Mouse (Mus musculus) liver, embryonic 11.5 days (tissue): ENCODE data around the gene Tmem107. TPM values are rescaled to one million over a fixed set of nuclear protein-coding genes. Genes with fewer than 3 reads are reported as not detected.
A peak's percentile ranks its signal among the peaks of the same experiment; 100 is the strongest.

ENCODE experiments used
- ATAC-seq: fragments of 200-750 bp; cut with Nextera tagmentation; replicated peaks from 2 replicates; pipeline ENCODE4 v1.8.0; 2017; ENCODE audit warnings: moderate number of reproducible peaks, mild to moderate bottlenecking, moderate TSS enrichment, moderate library complexity; ENCODE audit not compliant: low FRiP score
- DNase-seq: peaks from one replicate; pipeline ENCODE4 v3.0.0-alpha.2; 2017; ENCODE audit warnings: low spot score
- H3K27ac ChIP-seq: fragments of 300-500 bp; sonication (generic); 2 replicates; pipeline ENCODE4 v1.5.1; 2014; ENCODE audit warnings: mild to moderate bottlenecking, low read depth, low read length, control low read depth
- H3K27me3 ChIP-seq: fragments of 300-500 bp; sonication (generic); replicated peaks from 2 replicates; pipeline ENCODE4 v1.6.1; 2014; ENCODE audit warnings: low read length, mixed read lengths; ENCODE audit not compliant: control insufficient read depth, insufficient read depth
- H3K36me3 ChIP-seq: fragments of 300-500 bp; sonication (generic); 2 replicates; pipeline ENCODE4 v1.6.1; 2014; ENCODE audit warnings: mild to moderate bottlenecking, low read length, moderate library complexity, mixed read lengths; ENCODE audit not compliant: control insufficient read depth, insufficient read depth
- H3K4me1 ChIP-seq: fragments of 300-500 bp; sonication (generic); replicated peaks from 2 replicates; pipeline ENCODE4 v1.6.1; 2014; ENCODE audit warnings: low read length, mixed read lengths; ENCODE audit not compliant: control insufficient read depth, insufficient read depth
- H3K4me2 ChIP-seq: fragments of 300-500 bp; sonication (generic); 2 replicates; pipeline ENCODE4 v1.6.1; 2014; ENCODE audit warnings: mild to moderate bottlenecking, control low read depth, moderate library complexity
- H3K4me3 ChIP-seq: fragments of 300-500 bp; sonication (generic); 2 replicates; pipeline ENCODE4 v1.5.1; 2014; ENCODE audit warnings: low read depth, low read length, control low read depth
- H3K9ac ChIP-seq: fragments of 300-500 bp; sonication (generic); 2 replicates; pipeline ENCODE4 v1.6.1; 2014; ENCODE audit warnings: low read depth, low read length, control low read depth
- H3K9me3 ChIP-seq: fragments of 300-500 bp; sonication (generic); 2 replicates; pipeline ENCODE4 v1.6.1; 2016; ENCODE audit warnings: low read length, inconsistent platforms, mixed read lengths; ENCODE audit not compliant: control insufficient read depth
- WGBS: fragments of 180-500 bp; shearing (Covaris S2); extraction: QIAGEN DNeasy Blood & Tissue Kit; methylation state at CpG from one replicate; pipeline ENCODE4 v1.1.7; 2014; 5-methylcytosine and 5-hydroxymethylcytosine counted together
- polyA plus RNA-seq: library from polyadenylated mRNA; unstranded; fragments of >200 nt; fragmentation: Nextera tagmentation; extraction: Ambion mirVana; gene quantifications from 2 replicates; pipeline ENCODE4 v1.2.1, GENCODE M21; 2014

Tmem107 gene
- polyA plus RNA-seq, 1 experiment from 2014 or later = 43.5 TPM

DNA sequence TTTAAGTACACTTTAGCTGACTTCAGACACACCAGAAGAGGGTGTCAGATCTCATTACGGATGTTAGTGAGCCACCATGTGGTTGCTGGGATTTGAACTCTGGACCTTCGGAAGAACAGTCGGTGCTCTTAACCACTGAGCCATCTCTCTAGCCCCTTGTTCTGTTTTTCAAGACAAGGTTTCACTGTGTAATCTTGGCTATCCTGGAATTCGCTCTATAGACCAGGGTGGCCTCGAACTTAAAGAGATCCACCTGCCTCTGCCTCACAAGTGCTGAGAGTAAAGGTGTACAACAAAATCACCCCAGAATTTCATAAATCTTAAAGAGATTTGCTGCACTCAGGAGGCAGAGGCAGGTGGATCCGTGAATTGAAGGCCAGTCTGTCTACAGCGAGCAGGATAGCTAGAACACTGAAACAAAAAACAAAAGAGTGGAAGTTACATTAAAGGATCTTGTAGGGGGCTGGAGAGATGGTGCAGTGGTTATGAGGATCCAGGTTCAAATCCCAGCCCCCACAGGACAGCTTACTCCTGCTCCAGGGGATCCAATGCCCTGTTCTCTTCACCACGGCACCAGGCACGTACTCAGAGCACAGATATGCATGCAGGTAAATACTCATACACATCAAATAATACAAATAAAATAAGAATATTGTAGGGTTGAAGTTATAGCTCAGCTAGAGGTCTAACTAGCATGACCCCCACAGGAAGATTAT lies 5.3 kb downstream of the Tmem107 start:
- no peak for DNase-seq
- ATAC-seq = no peak
- WGBS = 39% methylated on average over 8 of the region's 9 CpGs

DNA sequence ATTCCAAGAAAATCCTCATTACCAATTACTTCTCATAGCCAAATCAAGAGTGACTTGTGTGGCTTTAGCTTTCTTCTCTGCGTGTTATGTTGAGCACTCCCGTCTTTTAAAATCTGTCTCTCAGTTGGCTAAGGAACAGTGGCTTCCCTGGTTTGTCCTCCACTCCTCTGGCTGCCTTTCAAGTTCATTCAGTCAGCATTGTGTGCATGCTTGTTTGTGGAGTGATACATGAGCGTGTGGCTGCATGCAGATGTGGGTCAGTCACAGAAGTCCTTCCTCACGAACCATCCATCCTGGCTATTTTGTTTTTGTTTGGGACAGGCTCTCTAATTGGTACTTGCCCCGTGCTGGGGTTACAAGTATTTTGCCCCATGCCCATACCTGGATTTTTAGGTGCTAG lies 6.0 kb downstream of the Tmem107 start:
- no peaks in the 10 kb centered on the region for H3K27me3 ChIP-seq
- 81% methylated on average over 5 of the region's 5 CpGs for WGBS
- H3K9me3 ChIP-seq = no peaks in the 10 kb centered on the region
- H3K4me1 ChIP-seq = peaks cover 16% of the 10 kb centered on the region
- H3K4me2 ChIP-seq = no peak overlapping the region
- H3K36me3 ChIP-seq = no peaks in the 10 kb centered on the region
- H3K27ac ChIP-seq = no peak overlapping the region
- no peak overlapping the region for H3K9ac ChIP-seq
- ATAC-seq = no peak
- no peak overlapping the region for H3K4me3 ChIP-seq
- DNase-seq = no peak

More for the DNA sequence above, 5.3 kb downstream of the Tmem107 start:
- Histone ChIP-seq H3K27ac (no peak overlapping the region), H3K9ac (no peak overlapping the region), H3K36me3 (no peaks in the 10 kb centered on the region), H3K27me3 (no peaks in the 10 kb centered on the region), H3K4me3 (no peak overlapping the region), H3K4me1 (peaks cover 22% of the 10 kb centered on the region), H3K4me2 (peak overlapping the region; percentile 21; the same call in 1 of the 2 replicates), H3K9me3 (no peaks in the 10 kb centered on the region)

DNA sequence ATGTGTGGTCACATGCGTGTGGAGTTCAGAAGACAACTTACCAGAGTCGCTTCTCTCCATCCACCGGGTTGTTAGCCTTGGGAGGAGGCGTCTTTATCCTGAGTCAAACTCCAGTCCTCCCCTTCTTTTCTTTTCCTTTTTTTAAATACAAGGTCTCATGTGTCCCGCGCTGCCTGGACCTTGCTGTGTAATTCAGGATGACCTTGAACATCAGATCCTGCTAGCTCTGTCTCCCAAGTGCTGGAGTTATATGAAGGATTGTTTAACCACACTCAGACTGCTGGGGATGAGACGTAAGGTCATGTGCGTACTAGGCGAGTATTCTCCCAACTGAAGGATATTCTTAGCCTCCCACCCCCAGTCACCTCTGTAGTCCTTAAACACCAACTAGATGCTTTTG lies 6.7 kb downstream of the Tmem107 start:
- no peak for ATAC-seq
- H3K4me3 ChIP-seq = no peak overlapping the region
- H3K27ac ChIP-seq = no peak overlapping the region
- DNase-seq = no peak
- no peak overlapping the region for H3K9ac ChIP-seq
- no peaks in the 10 kb centered on the region for H3K36me3 ChIP-seq
- no peak overlapping the region for H3K4me2 ChIP-seq
- no peaks in the 10 kb centered on the region for H3K27me3 ChIP-seq
- 80% methylated on average over 9 of the region's 9 CpGs for WGBS
- H3K9me3 ChIP-seq = no peaks in the 10 kb centered on the region
- peaks cover 12% of the 10 kb centered on the region for H3K4me1 ChIP-seq

DNA sequence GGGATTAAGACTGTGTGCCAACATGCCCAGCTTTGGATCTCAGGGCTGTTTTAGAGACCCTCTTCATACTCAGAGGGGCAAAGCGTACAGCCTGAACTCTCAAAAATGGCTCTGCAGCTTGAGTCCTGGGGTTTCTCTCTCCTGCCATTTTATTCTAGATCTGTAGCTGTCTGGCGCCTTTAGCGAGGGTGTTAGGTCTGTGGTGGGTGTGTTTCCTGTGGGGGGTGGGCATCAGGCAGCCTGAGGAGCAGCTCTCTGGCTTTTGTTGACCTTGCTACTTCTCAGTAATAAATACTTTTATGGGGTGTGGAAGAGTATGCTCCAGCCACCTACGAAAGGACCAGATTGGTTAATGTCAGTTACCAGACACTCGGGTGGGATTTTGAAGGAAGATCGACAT lies 7.4 kb downstream of the Tmem107 start:
- Histone ChIP-seq H3K9ac (no peak overlapping the region), H3K4me2 (no peak overlapping the region), H3K36me3 (no peaks in the 10 kb centered on the region), H3K4me3 (0 out of 2 replicates have a peak overlapping the region, but pooled peaks have one; percentile 5), H3K4me1 (peaks cover 7% of the 10 kb centered on the region), H3K9me3 (no peaks in the 10 kb centered on the region), H3K27ac (no peak overlapping the region), H3K27me3 (no peaks in the 10 kb centered on the region)
- DNase-seq (no peak), ATAC-seq (no peak)
- 72% methylated on average over 6 of the region's 6 CpGs for WGBS

DNA sequence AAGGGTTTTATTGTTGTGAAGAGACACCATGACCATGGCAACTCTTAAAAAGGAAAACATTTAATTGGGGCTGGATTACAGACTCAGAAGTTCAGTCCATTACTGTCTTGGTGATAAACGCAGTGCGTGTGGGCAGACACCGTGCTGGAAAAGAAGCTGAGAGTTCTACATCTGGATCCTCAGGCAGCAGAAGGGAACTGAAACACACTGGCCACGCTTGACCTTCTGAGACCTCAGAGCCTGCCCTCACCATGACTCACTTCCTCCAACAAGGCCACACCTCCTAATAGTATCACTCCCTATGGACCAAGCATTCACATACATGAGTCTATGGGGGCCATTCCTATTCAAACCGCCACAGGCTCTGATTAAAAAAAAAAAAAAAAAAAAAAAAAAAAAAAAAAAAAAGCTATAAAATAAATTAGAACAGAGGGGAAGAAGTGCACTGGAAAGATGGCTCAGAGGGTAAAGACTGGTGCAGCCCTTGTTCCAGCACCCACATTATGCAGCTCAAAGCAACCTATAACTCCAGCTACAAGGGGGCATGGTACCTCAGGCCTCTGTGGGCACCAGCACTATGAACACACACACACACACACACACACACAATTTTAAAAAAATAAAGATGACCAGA lies 8.3 kb downstream of the Tmem107 start:
- H3K4me2 ChIP-seq = no peak overlapping the region
- no peaks in the 10 kb centered on the region for H3K27me3 ChIP-seq
- no peaks in the 10 kb centered on the region for H3K9me3 ChIP-seq
- ATAC-seq (no peak), DNase-seq (no peak)
- peaks cover 6% of the 10 kb centered on the region for H3K4me1 ChIP-seq
- no peak overlapping the region for H3K27ac ChIP-seq
- H3K36me3 ChIP-seq = no peaks in the 10 kb centered on the region
- no peak overlapping the region for H3K4me3 ChIP-seq
- WGBS = 67% methylated on average over 5 of the region's 5 CpGs
- no peak overlapping the region for H3K9ac ChIP-seq

DNA sequence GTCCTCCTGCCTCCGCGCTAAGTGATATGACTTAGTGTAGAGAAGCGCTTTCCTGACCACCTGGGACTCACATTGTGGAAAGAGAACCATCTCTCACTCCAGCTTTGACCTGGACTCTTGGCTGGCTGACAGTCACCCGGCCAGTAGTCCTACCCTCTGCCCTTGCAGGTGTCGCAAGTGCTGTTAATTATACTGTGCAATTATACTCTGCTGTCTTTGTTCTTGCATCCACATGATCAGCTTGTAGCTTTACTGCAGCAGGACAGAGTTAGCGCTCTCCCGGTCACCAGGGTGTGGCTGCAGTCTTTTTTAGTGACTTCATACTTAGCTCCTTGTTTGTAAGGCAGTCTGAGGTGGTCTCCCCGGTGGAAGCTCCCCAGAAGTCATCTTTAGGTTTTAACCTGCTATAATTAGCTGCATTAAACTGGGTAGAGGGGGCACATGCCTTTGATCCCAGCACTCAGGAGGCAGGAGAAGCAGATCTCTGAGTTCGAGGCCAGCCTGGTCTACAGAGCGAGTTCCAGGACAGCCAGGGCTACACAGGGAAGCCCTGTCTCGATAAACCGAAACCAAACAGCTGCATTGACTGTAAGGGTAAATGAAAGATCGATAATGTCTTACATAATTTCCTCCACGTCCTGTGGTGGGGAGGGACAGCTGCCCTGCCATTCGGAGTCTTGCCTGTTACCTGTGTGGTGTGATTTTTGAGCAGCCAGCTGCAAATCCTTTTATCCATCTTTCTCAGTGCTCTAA lies 9.7 kb downstream of the Tmem107 start:
- WGBS = 82% methylated on average over 15 of the region's 15 CpGs
- Histone ChIP-seq H3K4me3 (no peak overlapping the region), H3K27me3 (no peaks in the 10 kb centered on the region), H3K27ac (no peak overlapping the region), H3K9ac (no peak overlapping the region), H3K4me1 (no peaks in the 10 kb centered on the region), H3K36me3 (no peaks in the 10 kb centered on the region), H3K4me2 (no peak overlapping the region), H3K9me3 (no peaks in the 10 kb centered on the region)
- DNase-seq = no peak
- no peak for ATAC-seq

DNA sequence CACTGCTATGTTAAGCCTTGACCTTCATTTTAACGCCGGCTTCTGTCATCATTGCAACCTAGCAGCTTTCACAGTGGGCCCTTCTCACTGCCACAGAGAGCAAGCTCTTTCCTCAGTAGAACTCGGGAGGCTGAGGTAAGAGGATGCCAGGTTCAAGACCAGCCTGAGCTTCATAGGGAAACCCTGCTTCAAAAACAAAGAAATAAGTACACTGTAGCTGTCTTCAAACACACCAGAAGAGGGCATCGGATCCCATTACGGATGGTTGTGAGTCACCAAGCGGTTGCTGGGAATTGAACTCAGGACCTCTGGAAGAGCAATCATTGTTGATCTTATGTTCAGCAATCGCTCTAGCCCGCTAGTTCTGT lies 10.2 kb downstream of the Tmem107 start:
- Histone ChIP-seq H3K4me1 (no peaks in the 10 kb centered on the region), H3K9me3 (no peaks in the 10 kb centered on the region)
- 88% methylated on average over 8 of the region's 8 CpGs for WGBS

DNA sequence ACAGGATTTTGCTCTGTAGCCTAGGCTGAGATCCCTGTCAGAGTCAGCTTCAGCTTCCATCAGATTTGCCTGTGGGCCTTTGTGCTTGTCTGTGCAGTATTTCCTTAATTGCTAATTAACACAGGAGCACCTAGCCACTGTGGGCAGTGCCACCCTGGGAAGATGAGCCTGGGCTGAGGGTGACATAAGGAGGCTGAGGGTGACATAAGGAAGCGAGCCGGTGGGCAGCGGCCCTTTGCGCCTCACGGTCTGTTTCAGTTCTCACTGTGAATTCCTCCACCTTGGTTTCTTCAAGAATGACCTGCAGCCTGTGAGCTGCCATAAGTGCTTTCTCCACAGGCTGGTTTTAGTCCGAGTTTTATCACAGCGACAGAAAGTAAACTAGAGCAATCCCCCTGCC lies 11.0 kb downstream of the Tmem107 start:
- H3K27ac ChIP-seq = no peak overlapping the region
- no peaks in the 10 kb centered on the region for H3K9me3 ChIP-seq
- no peak for ATAC-seq
- no peak overlapping the region for H3K4me2 ChIP-seq
- H3K9ac ChIP-seq = no peak overlapping the region
- 78% methylated on average over 7 of the region's 7 CpGs for WGBS
- no peaks in the 10 kb centered on the region for H3K27me3 ChIP-seq
- DNase-seq = no peak
- H3K36me3 ChIP-seq = no peaks in the 10 kb centered on the region
- H3K4me3 ChIP-seq = no peak overlapping the region
- no peaks in the 10 kb centered on the region for H3K4me1 ChIP-seq

More for the DNA sequence above, 10.2 kb downstream of the Tmem107 start:
- Histone ChIP-seq H3K4me2 (no peak overlapping the region), H3K27me3 (no peaks in the 10 kb centered on the region), H3K36me3 (no peaks in the 10 kb centered on the region), H3K9ac (no peak overlapping the region), H3K4me3 (no peak overlapping the region), H3K27ac (no peak overlapping the region)
- ATAC-seq (no peak), DNase-seq (no peak)
